Mouse (Mus musculus): ENCODE results near the gene Dcst2.

GRCm38 (mm10) chr3:89367338-89367737 is 5.6 kb downstream of the Dcst2 start:
- TF ChIP-seq GATA1 (IDR thresholded peaks at IDR 0.05; ENCODE audit: borderline replicate concordance, low read length) (no peak), FLI1 (IDR thresholded peaks at IDR 0.05; ENCODE audit: low read length) (no peak)

All from megakaryocyte, embryonic 14.5 days (primary cell).